Mouse (Mus musculus) ovary, postnatal 14 days (tissue): Measurements from ENCODE around the gene Fam83g.
A peak's percentile ranks its signal among the peaks of the same experiment; 100 is the strongest.

ENCODE experiments used
- DNase-seq: peaks from one replicate; pipeline ENCODE4 v3.0.0; 2022; ENCODE audit warnings: low spot score

The Fam83g gene

GRCm38 (mm10) chr11:61652686-61653447 is 31.0 kb upstream of the Fam83g start, which contains the start of gene Grap:
TSS of gene Grap (plus strand) at chr11:61653265.
- DNase-seq: no peak

DNA sequence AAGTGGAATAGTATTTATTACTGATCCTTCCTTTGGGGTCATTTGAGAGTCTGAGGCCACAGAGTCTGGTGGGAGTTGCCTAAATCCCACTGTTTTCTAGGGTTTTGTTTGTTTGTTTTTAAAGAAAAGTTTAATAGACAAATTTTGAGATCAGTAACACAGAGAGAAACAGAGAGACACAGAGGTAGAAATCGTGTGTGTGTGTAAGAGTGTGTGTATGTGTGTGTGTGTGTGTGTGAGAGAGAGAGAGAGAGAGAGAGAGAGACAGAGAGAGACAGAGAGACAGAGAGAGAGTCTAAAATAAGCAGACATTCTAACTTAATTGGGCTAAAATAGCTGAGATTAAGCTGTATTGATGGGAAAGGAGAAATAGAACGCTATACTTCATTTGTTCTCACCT is 30.3 kb upstream of the Fam83g start:
- no peak for DNase-seq

- DNase-seq: no peak
Measured at GRCm38 (mm10) chr11:61654786-61655311, 29.0 kb upstream of the Fam83g start.

DNA sequence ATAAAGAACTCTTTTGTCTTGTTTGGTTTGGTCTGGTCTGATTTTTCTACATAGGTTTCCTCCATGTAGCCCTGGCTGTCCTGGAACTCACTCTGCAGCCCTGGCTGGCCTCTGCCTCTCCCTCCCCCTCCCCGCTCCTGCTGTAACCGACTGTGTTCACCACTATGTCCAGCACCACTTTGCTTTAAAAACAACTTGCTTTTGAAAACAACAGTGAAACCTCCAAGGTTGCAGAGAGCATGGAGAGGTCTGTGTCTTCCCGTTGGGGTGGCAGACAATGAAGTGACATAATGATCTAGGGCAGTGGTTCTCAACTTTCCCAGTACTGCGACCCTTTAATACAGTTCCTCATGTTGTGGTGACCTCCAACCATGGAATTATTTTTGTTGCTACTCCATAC is 28.2 kb upstream of the Fam83g start:
- no peak for DNase-seq

DNA sequence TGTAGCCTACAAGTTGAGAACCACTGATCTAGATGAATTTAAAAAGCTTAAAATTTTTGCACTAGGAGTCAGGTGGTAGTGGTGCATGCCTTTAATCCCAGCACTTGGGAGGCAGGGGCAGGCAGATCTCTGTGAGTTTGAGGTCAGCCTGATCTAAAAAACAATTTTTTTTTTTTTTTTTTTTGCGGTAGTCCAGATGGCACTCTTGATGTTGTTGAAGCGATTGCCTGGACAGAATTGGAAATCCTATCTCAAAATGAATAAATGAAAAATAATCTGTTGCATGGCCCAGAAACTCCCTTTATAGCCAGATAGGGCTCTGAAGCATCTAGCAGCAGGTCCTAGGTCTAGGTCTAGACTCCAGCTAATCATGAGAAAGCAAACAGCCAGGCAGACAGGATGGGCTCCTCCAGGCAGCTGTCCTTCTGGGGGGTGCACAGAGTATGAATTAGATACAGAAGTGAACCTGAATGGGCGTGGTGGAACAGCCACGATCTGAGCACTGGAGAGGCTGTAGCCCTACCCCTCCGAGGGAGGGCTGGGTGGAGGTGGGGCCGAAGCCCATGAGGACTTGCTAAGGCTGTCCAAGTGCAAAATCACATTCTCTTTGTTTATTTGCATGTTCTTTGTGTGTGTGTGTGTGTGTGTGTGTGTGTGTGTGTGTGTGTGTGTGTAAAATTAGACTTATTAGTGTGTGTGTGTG is 27.6 kb upstream of the Fam83g start:
- no peak for DNase-seq

DNA sequence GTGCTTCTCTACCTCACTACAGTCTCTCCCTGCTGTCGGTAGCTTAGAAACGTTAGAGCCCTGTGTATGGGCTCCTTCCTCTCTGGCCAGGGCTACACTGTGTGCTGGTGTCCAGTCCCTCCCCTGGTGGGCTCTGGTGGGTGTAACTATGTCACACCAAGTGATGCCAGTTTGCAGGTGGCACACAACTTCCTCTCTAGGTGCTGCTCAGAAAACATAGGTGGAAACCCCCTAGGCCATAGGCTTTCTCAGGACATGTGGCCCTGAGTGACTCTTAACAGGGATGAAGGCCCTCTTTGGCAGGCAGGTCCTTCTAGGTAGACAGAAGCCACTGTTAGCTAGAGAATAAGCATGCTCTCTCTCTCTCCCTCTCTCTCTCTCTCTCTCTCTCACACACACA is 26.5 kb upstream of the Fam83g start:
- DNase-seq: no peak

DNA sequence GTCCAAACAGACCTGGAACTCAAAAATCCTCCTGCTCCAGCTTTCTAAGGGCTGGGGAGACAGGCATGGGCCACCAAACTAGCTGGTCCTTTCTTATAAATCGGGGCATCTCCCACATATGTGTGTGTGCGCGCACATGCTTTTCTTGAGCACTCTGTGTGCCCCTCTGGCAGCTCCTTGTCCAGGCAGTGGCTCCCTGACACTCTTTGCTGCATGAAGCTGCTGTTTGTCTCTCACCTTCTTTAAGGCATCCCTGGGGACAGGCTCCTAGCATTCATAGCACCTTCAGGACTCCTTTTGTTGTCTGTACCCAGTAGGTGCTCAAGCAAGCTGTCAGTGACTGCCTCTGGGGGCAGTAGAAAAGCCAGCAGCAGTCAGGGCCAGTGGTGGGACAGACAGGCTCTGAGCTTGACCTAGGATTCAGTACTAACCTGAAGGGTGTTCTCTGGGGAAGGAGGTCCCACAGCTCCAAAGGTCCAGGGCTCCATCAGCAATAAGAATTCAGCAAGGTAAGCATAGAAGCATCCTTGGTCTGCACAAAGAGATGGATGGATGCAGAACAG is 25.4 kb upstream of the Fam83g start:
- no peak for DNase-seq

DNA sequence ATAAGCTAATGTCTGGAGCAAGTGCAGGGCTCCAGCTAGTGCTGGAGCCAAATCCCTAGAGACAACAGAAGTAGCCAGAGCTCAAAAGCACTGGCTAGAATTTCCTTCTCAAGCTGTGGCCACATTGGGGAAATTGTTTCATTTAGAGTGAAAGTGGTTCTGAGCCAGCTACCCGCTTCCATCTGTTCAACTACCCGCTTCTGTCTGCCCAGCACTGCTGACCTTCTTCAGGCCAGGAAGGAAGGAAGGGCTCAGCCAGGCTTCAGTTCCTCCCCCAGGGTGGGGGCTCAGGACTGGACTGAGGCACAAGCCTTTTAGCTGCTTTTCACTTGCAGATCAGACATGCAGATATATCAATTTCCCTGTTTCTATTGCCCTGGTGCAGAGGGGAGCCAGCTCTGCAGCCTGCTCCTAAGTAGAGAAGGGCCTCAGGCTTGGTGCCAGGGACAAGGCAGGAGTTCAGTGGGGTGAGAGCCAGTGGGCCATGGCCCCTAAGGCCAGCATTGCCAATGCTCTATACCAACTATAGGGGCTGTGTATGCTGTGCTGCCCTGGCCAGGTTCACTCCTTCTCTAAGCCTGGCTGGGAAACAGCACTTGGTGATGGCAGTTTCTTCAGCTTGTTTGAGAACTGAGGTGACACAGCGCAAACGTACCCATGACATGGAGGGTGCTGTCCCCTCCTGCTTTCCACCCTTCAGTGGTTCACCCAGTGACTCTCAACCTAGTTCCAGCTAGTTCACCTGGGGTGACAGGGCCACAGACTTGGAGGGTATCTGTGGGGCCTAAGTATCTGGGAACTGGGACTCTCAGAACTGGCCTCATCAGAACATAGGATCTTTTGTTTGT is 24.7 kb upstream of the Fam83g start:
- no peak for DNase-seq

DNA sequence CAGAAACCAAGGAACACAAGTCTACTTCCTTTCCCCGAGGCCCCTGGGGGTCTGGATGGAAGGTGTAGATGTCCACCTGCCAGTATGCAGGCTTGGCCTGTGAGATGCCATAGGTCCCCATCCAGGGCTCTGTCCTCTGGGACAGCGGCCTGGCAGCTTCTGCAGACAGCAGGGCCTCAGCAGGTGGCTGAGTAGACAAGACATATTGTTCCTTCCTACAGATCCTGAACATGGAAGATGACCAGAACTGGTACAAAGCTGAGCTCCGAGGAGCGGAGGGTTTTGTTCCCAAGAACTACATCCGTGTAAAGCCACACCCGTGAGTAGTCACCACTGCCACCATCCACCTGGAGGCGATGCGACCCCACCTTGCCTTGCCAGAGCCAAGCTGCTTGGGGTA is 23.9 kb upstream of the Fam83g start:
- DNase-seq: no peak

DNA sequence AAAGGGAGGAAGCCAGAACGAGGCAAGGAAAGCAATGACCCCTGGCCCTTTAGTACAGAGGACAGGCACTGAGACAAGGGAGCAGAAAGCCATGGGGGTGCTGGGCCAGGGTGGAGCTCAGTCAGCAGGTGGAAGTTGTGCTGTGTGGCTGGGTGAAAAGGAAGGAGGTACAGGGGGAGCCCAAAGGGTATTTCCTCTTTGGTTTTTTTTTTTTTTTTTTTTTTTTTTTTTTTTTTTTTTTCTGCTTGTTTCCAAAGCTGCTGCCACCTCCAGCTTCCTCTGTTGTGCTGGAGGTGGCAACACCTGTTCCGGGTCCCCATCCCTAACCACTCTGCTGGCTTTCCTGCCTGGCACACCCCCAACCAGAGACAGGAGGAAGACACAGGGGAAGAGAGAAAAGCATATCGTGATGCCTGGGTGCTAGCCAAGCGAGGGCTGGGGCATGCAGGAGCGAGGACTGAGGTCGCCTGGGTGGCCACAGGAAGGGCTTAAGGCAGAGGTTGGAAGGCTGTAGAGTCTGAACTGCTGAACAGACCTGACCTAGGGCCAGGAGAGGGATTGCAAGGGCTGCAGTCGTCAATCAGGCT is 23.0 kb upstream of the Fam83g start:
- DNase-seq: no peak

DNA sequence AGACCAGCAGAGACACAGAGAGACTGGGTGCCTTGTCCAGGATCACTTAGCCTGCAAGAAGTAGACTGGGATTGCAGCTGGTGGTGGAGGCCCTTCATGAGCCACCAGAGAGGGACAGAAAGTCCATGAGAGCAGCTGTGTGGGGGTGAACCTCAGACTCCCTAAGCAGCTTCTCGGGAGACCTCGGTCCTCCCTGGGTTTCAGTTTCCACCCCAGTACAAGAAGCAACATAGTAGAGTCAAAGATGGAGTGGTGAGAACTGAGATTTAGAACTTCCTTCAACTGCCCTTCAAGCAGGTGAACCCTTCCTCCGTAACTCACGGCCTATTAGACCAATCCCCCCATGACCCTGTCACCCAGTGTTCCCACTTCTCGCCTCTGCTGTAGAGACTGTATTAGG is 21.7 kb upstream of the Fam83g start:
- DNase-seq: no peak

DNA sequence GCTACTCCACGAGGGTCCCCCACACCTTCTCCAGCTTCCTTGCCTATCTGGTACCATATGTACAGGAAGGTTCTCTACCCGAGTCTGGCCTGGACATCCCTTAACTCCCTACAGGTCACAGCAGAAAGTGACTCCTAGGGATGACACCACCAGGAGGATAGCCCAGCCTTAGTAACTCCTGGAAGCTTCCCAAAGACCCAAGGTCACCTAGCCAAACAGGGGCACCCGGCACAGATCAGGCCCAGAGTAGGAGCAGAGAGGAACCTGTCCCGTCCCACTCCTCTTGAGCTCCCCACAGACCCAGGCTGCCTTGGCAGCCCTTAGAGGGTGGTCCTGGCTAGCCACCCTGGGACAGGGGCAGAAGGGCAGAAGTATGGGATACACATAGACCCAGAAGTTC is 18.5 kb upstream of the Fam83g start:
- DNase-seq: no peak

GRCm38 (mm10) chr11:61665991-61666799 is 17.7 kb upstream of the Fam83g start:
- peak; percentile 41 for DNase-seq

DNA sequence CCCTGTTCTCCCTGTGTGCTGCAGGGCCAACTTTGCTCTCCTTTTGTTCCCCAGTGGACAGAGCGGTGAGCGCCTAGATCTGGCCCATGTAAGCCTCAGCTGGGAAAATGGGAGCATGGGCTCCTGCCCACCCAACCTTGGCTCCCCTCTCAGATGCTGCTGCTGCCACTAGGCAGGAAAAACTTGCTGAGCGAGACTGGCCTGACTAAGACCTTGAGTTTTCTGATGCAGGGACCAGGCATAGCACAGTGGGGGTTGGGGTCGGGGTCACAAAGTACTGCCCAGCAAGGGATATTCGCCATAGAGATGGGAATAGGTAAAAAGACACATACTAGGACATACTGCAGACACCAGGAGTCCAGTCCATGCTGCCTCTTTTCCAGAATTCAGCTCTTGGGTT is 16.6 kb upstream of the Fam83g start:
- DNase-seq: no peak

DNA sequence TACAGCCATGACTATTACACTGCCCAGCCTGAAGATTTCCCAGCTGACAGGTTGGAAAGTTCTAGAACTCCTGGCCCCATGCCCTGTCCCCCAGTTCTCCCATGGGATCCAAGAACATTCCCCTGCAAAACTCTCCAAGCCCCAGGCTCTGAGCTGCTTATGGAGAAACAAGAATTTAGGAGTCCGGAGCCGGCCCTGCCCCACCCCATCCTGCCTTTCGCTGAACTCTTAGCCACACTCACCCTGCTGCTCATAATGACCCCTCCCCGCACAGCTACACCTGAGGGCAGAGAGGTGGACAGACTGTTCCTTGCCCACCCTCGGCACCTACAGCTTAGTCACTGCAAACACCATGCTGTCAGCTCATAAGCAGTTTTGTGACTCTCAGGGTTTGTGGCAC is 16.1 kb upstream of the Fam83g start:
- no peak for DNase-seq

GRCm38 (mm10) chr11:61669492-61670490 is 14.1 kb upstream of the Fam83g start:
- DNase-seq: no peak

GRCm38 (mm10) chr11:61671781-61672383 is 12.0 kb upstream of the Fam83g start:
- DNase-seq: no peak

- no peak for DNase-seq
Measured at GRCm38 (mm10) chr11:61673686-61674085, 10.2 kb upstream of the Fam83g start.

- no peak for DNase-seq
Measured at GRCm38 (mm10) chr11:61674151-61674838, 9.6 kb upstream of the Fam83g start.
